Mouse (Mus musculus): ENCODE data around the gene Slc24a4.

GRCm38 (mm10) chr12:102173345-102173744 lies 44.8 kb downstream of the Slc24a4 start:
- TF ChIP-seq CTCF (IDR thresholded peaks at IDR 0.05; ENCODE audit: low read depth, low read length) (peak; percentile 21; the same call in 1 of the 2 replicates), POLR2A (IDR thresholded peaks at IDR 0.05; ENCODE audit: extremely low read depth, insufficient read depth, low read length) (no peak)
